Mouse (Mus musculus): ENCODE results near the gene Lmbrd1. TPM values are rescaled to one million over a fixed set of nuclear protein-coding genes. Genes with fewer than 3 reads are reported as not detected.
"Not testable (repeated sequence)": the region's sequence is repeated elsewhere in the genome, so short reads cannot be mapped to it uniquely, and the experiment has no call there.

Gene Lmbrd1
- polyA plus RNA-seq, 1 experiment from 2014 or later = 28.0 TPM

DNA sequence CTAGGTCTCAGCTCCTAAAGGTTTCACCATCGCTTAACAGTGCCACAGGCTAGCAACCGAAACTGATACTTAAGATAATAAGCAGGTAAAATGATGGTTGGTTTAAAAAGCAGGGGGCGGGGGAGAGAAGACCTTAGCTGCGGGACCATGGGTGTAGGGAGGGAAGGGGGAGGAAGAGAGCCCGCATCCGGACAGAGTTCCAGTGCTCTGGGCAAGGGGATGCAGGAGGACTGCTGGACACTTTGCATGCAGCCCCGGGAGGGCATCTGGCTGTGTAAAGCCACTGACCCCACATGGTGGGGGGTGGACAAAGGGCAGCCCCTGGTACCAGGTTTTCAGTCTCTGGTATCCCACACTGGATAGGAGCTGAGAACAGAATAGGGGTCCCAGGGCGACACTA lies 88.0 kb downstream of the Lmbrd1 start:
- no peak overlapping the region for H3K4me3 ChIP-seq (ENCODE audit: low read depth, low read length)
- no peak overlapping the region for H3K4me2 ChIP-seq (ENCODE audit: low read depth, low read length)
- no peak overlapping the region for H3K27ac ChIP-seq (ENCODE audit: low read depth)
- 86% methylated on average over 8 of the region's 8 CpGs for WGBS (ENCODE audit: insufficient replicate concordance)
- no peaks in the 10 kb centered on the region for H3K4me1 ChIP-seq (ENCODE audit: insufficient read depth)
- H3K9me3 ChIP-seq (ENCODE audit: low read length) = no peaks in the 10 kb centered on the region
- DNase-seq (no peak), ATAC-seq (no peak)
- TF ChIP-seq EP300 (IDR thresholded peaks at IDR 0.05; ENCODE audit: low read depth) (no peak), CTCF (IDR thresholded peaks at IDR 0.05; ENCODE audit: low read depth) (no peak)
- peaks cover 5% of the 10 kb centered on the region for H3K36me3 ChIP-seq (replicated peaks; ENCODE audit: insufficient read depth, low read length)
- H3K9ac ChIP-seq (replicated peaks) = no peak overlapping the region
- no peaks in the 10 kb centered on the region for H3K27me3 ChIP-seq (ENCODE audit: insufficient read depth, low read length)

DNA sequence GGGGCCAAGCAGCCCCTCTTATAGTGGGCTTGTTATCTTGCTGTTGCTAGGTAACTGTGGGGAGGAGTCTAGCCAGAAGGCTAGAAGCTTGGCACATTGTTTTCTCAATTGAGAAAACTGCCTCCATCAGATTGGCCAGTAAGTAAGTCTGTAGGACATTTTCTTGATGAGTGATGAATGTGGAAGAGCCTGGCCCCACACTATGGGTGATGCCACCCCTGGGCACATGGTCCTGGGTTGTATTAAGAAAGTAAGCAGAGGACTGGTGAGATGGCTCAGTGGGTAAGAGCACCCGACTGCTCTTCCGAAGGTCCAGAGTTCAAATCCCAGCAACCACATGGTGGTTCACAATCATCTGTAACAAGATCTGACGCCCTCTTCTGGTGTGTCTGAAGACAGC lies 88.8 kb downstream of the Lmbrd1 start:
- H3K4me2 ChIP-seq (ENCODE audit: low read depth, low read length); H3K4me3 ChIP-seq (ENCODE audit: low read depth, low read length); H3K9ac ChIP-seq (replicated peaks); DNase-seq; H3K27me3 ChIP-seq (ENCODE audit: insufficient read depth, low read length); H3K4me1 ChIP-seq (ENCODE audit: insufficient read depth); ATAC-seq; H3K9me3 ChIP-seq (ENCODE audit: low read length); H3K27ac ChIP-seq (ENCODE audit: low read depth); H3K36me3 ChIP-seq (replicated peaks; ENCODE audit: insufficient read depth, low read length): not testable (repeated sequence)
- 90% methylated on average over 3 of the region's 3 CpGs for WGBS (ENCODE audit: insufficient replicate concordance)

DNA sequence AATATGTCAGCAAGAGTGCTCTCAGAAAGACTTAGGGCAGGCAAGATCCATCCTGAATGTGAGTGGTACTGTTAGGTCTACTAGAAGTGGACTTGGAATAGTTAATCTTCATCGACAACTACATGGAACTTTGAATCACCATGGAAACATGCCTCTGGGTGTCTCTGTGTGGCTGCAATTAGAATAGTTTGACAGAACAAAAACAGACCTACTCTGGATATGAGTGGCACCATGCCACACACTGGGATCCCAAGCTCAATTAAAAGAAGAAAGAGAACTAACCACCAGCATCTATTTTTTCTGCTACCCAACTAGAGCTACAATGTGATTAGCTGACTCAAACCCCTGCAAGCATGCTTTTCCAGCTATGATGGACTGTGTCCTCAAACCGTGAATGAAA lies 95.2 kb downstream of the Lmbrd1 start:
- DNase-seq = no peak

DNA sequence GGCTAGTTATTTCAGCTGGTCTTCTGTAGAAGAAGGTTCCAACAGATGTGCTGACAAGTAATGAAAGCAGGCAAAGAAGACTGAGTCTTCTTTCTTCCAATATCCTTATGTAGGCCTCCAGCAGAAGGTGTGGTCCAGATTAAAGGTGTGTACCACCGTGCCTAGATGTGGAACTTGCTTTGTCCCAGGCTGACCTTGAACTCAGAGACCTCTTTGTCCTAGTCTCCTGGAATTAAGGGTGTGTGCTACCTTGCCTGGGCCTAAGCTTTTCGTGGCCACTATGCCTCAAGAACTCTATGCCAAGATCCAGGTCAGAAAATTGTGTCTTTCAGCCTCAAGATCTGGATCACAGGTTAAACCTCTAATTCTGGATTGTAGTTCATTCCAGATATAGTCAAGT lies 98.1 kb downstream of the Lmbrd1 start:
- H3K4me2 ChIP-seq (ENCODE audit: low read depth, low read length) = no peak overlapping the region
- no peaks in the 10 kb centered on the region for H3K9me3 ChIP-seq (ENCODE audit: low read length)
- WGBS (ENCODE audit: insufficient replicate concordance) = 62% methylated on average over 2 of the region's 2 CpGs
- no peaks in the 10 kb centered on the region for H3K36me3 ChIP-seq (replicated peaks; ENCODE audit: insufficient read depth, low read length)
- no peak overlapping the region for H3K27ac ChIP-seq (ENCODE audit: low read depth)
- H3K9ac ChIP-seq (replicated peaks) = no peak overlapping the region
- no peaks in the 10 kb centered on the region for H3K27me3 ChIP-seq (ENCODE audit: insufficient read depth, low read length)
- ATAC-seq (no peak), DNase-seq (no peak)
- no peaks in the 10 kb centered on the region for H3K4me1 ChIP-seq (ENCODE audit: insufficient read depth)
- no peak for TF ChIP-seq CTCF (IDR thresholded peaks at IDR 0.05; ENCODE audit: low read depth)
- no peak for TF ChIP-seq EP300 (IDR thresholded peaks at IDR 0.05; ENCODE audit: low read depth)
- H3K4me3 ChIP-seq (ENCODE audit: low read depth, low read length) = no peak overlapping the region

More for the DNA sequence above, 95.2 kb downstream of the Lmbrd1 start:
- WGBS (ENCODE audit: insufficient replicate concordance) = 74% methylated on average over 2 of the region's 2 CpGs
- no peaks in the 10 kb centered on the region for H3K36me3 ChIP-seq (replicated peaks; ENCODE audit: insufficient read depth, low read length)
- H3K4me3 ChIP-seq (ENCODE audit: low read depth, low read length) = no peak overlapping the region
- H3K9me3 ChIP-seq (ENCODE audit: low read length) = no peaks in the 10 kb centered on the region
- H3K4me2 ChIP-seq (ENCODE audit: low read depth, low read length) = no peak overlapping the region
- ATAC-seq = no peak
- no peak overlapping the region for H3K27ac ChIP-seq (ENCODE audit: low read depth)
- H3K4me1 ChIP-seq (ENCODE audit: insufficient read depth) = no peaks in the 10 kb centered on the region
- H3K9ac ChIP-seq (replicated peaks) = no peak overlapping the region
- TF ChIP-seq EP300 (IDR thresholded peaks at IDR 0.05; ENCODE audit: low read depth) (no peak), CTCF (IDR thresholded peaks at IDR 0.05; ENCODE audit: low read depth) (no peak)
- H3K27me3 ChIP-seq (ENCODE audit: insufficient read depth, low read length) = no peaks in the 10 kb centered on the region

DNA sequence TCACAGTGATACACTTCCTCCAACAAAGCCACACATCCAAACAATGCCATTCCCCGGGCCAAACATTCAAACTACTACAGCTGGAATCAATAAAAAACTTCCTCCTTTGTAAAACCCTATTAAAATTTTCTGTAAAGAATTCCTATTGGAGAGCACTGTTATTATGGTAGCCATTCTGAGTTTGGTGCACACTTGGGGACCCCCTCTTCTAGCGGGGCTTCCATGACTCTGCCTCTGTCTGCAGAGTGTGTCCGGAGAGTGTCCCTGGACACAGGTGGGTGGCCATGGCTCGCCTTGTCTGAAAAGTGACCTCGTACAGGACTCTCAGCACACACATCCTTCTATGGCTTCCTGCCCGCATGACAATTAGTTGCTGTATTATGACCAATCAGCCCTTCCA lies 114.7 kb downstream of the Lmbrd1 start:
- 78% methylated on average over 6 of the region's 6 CpGs for WGBS (ENCODE audit: insufficient replicate concordance)
- no peaks in the 10 kb centered on the region for H3K4me1 ChIP-seq (ENCODE audit: insufficient read depth)
- no peaks in the 10 kb centered on the region for H3K9me3 ChIP-seq (ENCODE audit: low read length)
- TF ChIP-seq CTCF (IDR thresholded peaks at IDR 0.05; ENCODE audit: low read depth) = no peak
- TF ChIP-seq EP300 (IDR thresholded peaks at IDR 0.05; ENCODE audit: low read depth) = no peak
- no peak overlapping the region for H3K9ac ChIP-seq (replicated peaks)
- no peak overlapping the region for H3K4me3 ChIP-seq (ENCODE audit: low read depth, low read length)
- DNase-seq = no peak
- H3K4me2 ChIP-seq (ENCODE audit: low read depth, low read length) = no peak overlapping the region
- H3K27me3 ChIP-seq (ENCODE audit: insufficient read depth, low read length) = no peaks in the 10 kb centered on the region
- H3K27ac ChIP-seq (ENCODE audit: low read depth) = no peak overlapping the region
- no peaks in the 10 kb centered on the region for H3K36me3 ChIP-seq (replicated peaks; ENCODE audit: insufficient read depth, low read length)
- no peak for ATAC-seq

DNA sequence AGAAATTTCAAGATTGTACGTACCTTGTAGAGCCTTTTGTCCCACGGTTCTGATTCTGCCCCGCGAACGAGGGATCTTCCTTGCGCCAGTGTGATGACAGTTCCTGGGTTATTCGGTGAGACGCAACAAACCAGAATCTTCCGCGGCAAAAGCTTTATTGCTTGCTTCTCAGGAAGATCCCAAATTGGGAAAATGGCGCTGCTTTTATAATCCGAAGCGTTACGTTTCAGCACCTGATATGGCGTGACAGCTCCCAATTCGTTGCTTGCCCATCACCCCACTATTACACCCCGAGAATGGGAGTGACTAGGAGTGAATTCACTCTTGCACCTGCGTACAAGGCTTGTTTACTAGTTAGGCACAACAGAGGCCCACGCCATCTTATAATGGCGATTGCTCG lies 129.5 kb downstream of the Lmbrd1 start:
- not testable (repeated sequence) for H3K27ac ChIP-seq (ENCODE audit: low read depth); H3K9me3 ChIP-seq (ENCODE audit: low read length); ATAC-seq; H3K27me3 ChIP-seq (ENCODE audit: insufficient read depth, low read length); H3K4me3 ChIP-seq (ENCODE audit: low read depth, low read length); H3K4me2 ChIP-seq (ENCODE audit: low read depth, low read length); DNase-seq; H3K9ac ChIP-seq (replicated peaks); H3K4me1 ChIP-seq (ENCODE audit: insufficient read depth); H3K36me3 ChIP-seq (replicated peaks; ENCODE audit: insufficient read depth, low read length)
- WGBS (ENCODE audit: insufficient replicate concordance) = 84% methylated on average over 21 of the region's 21 CpGs

Other genes starting within 250 kb of the Lmbrd1 start
- not detected in 2 replicates for gene Col19a1, start 91.2 kb upstream of the Lmbrd1 start, polyA plus RNA-seq (2015; fragmentation: Nextera tagmentation; extraction: Ambion mirVana)